Comparison of ENCODE assay signal across 14 mouse cellular contexts in the genomic region with DNA sequence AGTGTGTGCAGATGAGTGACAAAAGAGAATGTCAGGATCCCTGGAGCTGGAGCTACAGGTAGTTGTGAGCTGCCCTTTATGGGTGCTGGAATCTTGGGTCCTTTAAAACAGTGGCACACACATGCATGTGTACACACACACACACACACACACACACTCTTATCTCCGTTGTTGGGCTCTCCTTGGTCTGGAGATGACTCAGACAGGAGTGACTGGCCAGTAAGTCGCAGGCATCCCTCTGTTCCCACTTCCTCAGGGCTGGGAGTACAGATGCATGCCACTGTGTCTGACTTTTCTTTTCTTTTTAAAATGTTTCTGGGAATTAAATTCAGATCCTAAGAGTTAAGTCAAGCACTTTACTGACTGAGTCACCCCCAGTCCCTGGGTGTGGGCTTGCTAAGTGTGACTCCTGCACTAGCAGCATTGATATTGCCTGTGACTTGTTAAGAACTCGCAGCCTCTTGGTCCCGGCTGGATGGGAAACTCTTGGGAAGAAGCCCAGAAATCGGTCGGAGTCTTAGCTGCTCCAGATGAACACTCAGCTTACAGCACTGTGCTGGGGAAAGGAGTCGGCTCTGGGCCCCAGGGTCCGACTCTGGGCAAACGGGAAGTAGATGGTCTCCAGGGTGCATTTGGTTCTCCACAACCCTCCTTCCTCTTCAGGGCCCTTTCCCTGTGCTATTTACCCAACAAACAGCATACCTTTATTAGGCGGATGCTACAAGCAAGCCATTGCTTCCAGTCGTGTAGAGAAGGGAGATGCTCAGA.
DNase-seq lines count a peak whose midpoint lies in the region; ATAC-seq and TF ChIP-seq lines count a peak whose summit lies in the region.
"Had no signal": no experiment of that assay in that cellular context is flagged by ENCODE, and none has a peak within 500 bp of the region (broad histone marks: within the 10 kb centered on the region; RNA-seq: fewer than 3 reads in every experiment).

No protein-coding gene starts in this region.

- no peaks in the 10 kb centered on the region for H3K27me3 ChIP-seq in embryonic facial prominence, embryonic 14.5 days (replicated peaks; ENCODE audit: control insufficient read depth, insufficient read depth, low read length)
- 0 out of 2 replicates have a peak, but pooled peaks cover 11% of the 10 kb centered on the region for H3K27me3 ChIP-seq in embryonic facial prominence, embryonic 10.5 days (replicated peaks; ENCODE audit: low read depth, poor library complexity, severe bottlenecking)
- no peaks in the 10 kb centered on the region for H3K27me3 ChIP-seq in midbrain, postnatal 0 days (ENCODE audit: insufficient read depth, low read length)
- H3K27me3 ChIP-seq in midbrain, embryonic 10.5 days (ENCODE audit: low read depth, poor library complexity, severe bottlenecking): no peaks in the 10 kb centered on the region
- no peaks in the 10 kb centered on the region for H3K27me3 ChIP-seq in kidney, embryonic 15.5 days
- H3K27me3 ChIP-seq: embryonic facial prominence, embryonic 13.5 days; forebrain, embryonic 15.5 days; hindbrain, embryonic 12.5 days; liver, embryonic 13.5 days; neural tube, embryonic 13.5 days had no signal

- no peak overlapping the region for H3K9ac ChIP-seq in embryonic facial prominence, embryonic 14.5 days (ENCODE audit: low read depth, low read length)
- H3K9ac ChIP-seq in midbrain, postnatal 0 days (replicated peaks; ENCODE audit: low read length, poor library complexity, severe bottlenecking): no peak overlapping the region
- no peak overlapping the region for H3K9ac ChIP-seq in kidney, embryonic 15.5 days
- H3K9ac ChIP-seq: embryonic facial prominence, embryonic 13.5 days; forebrain, embryonic 15.5 days; heart, embryonic 13.5 days; hindbrain, embryonic 12.5 days; liver, embryonic 13.5 days; neural tube, embryonic 13.5 days had no signal

- ATAC-seq in embryonic facial prominence, embryonic 14.5 days (ENCODE audit: low read depth): no peak
- no peak for ATAC-seq in midbrain, postnatal 0 days (ENCODE audit: low FRiP score)
- ATAC-seq in granulocyte monocyte progenitor cell, adult 5-6 weeks (replicated peaks; ENCODE audit: poor library complexity, severe bottlenecking): peak; percentile 73
- ATAC-seq in kidney, embryonic 15.5 days (replicated peaks; ENCODE audit: low FRiP score): no peak

- WGBS in embryonic facial prominence, embryonic 14.5 days: 57% methylated on average over 11 of the region's 11 CpGs
- WGBS in embryonic facial prominence, embryonic 10.5 days: 71% methylated on average over 11 of the region's 11 CpGs
- 62% methylated on average over 11 of the region's 11 CpGs for WGBS in midbrain, postnatal 0 days
- 77% methylated on average over 11 of the region's 11 CpGs for WGBS in midbrain, embryonic 10.5 days
- 70% methylated on average over 11 of the region's 11 CpGs for WGBS in kidney, embryonic 15.5 days

- H3K4me3 ChIP-seq in embryonic facial prominence, embryonic 14.5 days (ENCODE audit: low read depth, low read length): no peak overlapping the region
- H3K4me3 ChIP-seq in embryonic facial prominence, embryonic 10.5 days: no peak overlapping the region
- no peak overlapping the region for H3K4me3 ChIP-seq in midbrain, postnatal 0 days (ENCODE audit: low read depth, low read length)
- no peak overlapping the region for H3K4me3 ChIP-seq in midbrain, embryonic 10.5 days
- H3K4me3 ChIP-seq in kidney, embryonic 15.5 days (replicated peaks): no peak overlapping the region
- H3K4me3 ChIP-seq: embryonic facial prominence, embryonic 13.5 days; forebrain, embryonic 15.5 days; heart, embryonic 13.5 days; hindbrain, embryonic 12.5 days; liver, embryonic 13.5 days; neural tube, embryonic 13.5 days had no signal

- no peaks in the 10 kb centered on the region for H3K4me1 ChIP-seq in embryonic facial prominence, embryonic 14.5 days (ENCODE audit: control insufficient read depth, insufficient read depth, low read length)
- H3K4me1 ChIP-seq in embryonic facial prominence, embryonic 10.5 days: peaks cover 10% of the 10 kb centered on the region; the same call in 1 of the 2 replicates
- no peaks in the 10 kb centered on the region for H3K4me1 ChIP-seq in midbrain, postnatal 0 days (ENCODE audit: insufficient read depth, low read length)
- H3K4me1 ChIP-seq in midbrain, embryonic 10.5 days: peaks cover 41% of the 10 kb centered on the region
- H3K4me1 ChIP-seq in kidney, embryonic 15.5 days: peaks cover 13% of the 10 kb centered on the region
- H3K4me1 ChIP-seq: embryonic facial prominence, embryonic 13.5 days; forebrain, embryonic 15.5 days; liver, embryonic 13.5 days had no signal

- no peak overlapping the region for H3K27ac ChIP-seq in embryonic facial prominence, embryonic 14.5 days (replicated peaks; ENCODE audit: low read depth, low read length)
- H3K27ac ChIP-seq in embryonic facial prominence, embryonic 10.5 days (replicated peaks): no peak overlapping the region
- no peak overlapping the region for H3K27ac ChIP-seq in midbrain, postnatal 0 days (ENCODE audit: low read depth, low read length)
- no peak overlapping the region for H3K27ac ChIP-seq in midbrain, embryonic 10.5 days (replicated peaks)
- no peak overlapping the region for H3K27ac ChIP-seq in kidney, embryonic 15.5 days
- H3K27ac ChIP-seq: embryonic facial prominence, embryonic 13.5 days; forebrain, embryonic 15.5 days; heart, embryonic 13.5 days; hindbrain, embryonic 12.5 days; liver, embryonic 13.5 days; neural tube, embryonic 13.5 days had no signal

- peak; percentile 33 for DNase-seq in embryonic facial prominence, embryonic 14.5 days (ENCODE audit: low spot score)
- no peak for DNase-seq in embryonic facial prominence, embryonic 10.5 days (ENCODE audit: low spot score)
- peak; percentile 42 for DNase-seq in midbrain, postnatal 0 days (ENCODE audit: low spot score)
- DNase-seq in midbrain, embryonic 10.5 days (ENCODE audit: low spot score): no peak
- DNase-seq in left cerebral cortex, adult 9 months (ENCODE audit: low spot score in 2 of 2): no peak
- no peak for DNase-seq in gastrocnemius, postnatal 25 days

- peaks cover 4% of the 10 kb centered on the region; the same call in 1 of the 2 replicates for H3K9me3 ChIP-seq in embryonic facial prominence, embryonic 14.5 days (ENCODE audit: control insufficient read depth, low read length)
- no peaks in the 10 kb centered on the region for H3K9me3 ChIP-seq in embryonic facial prominence, embryonic 10.5 days
- no peaks in the 10 kb centered on the region for H3K9me3 ChIP-seq in midbrain, postnatal 0 days (ENCODE audit: low read length)
- peaks cover 9% of the 10 kb centered on the region; the same call in 1 of the 2 replicates for H3K9me3 ChIP-seq in midbrain, embryonic 10.5 days (replicated peaks)
- 0 out of 2 replicates have a peak, but pooled peaks cover 5% of the 10 kb centered on the region for H3K9me3 ChIP-seq in kidney, embryonic 15.5 days (replicated peaks)
- H3K9me3 ChIP-seq: embryonic facial prominence, embryonic 13.5 days; forebrain, embryonic 15.5 days; liver, embryonic 13.5 days had no signal

- H3K36me3 ChIP-seq in embryonic facial prominence, embryonic 14.5 days (ENCODE audit: control insufficient read depth, insufficient read depth, low read length): no peaks in the 10 kb centered on the region
- H3K36me3 ChIP-seq in embryonic facial prominence, embryonic 10.5 days (replicated peaks): no peaks in the 10 kb centered on the region
- H3K36me3 ChIP-seq in midbrain, postnatal 0 days (ENCODE audit: insufficient read depth, low read length): no peaks in the 10 kb centered on the region
- H3K36me3 ChIP-seq in midbrain, embryonic 10.5 days: no peaks in the 10 kb centered on the region
- no peaks in the 10 kb centered on the region for H3K36me3 ChIP-seq in kidney, embryonic 15.5 days
- H3K36me3 ChIP-seq: embryonic facial prominence, embryonic 13.5 days; forebrain, embryonic 15.5 days; heart, embryonic 13.5 days; hindbrain, embryonic 12.5 days; liver, embryonic 13.5 days; neural tube, embryonic 13.5 days had no signal

- H3K4me2 ChIP-seq in embryonic facial prominence, embryonic 14.5 days (ENCODE audit: low read depth, low read length): no peak overlapping the region
- H3K4me2 ChIP-seq in midbrain, postnatal 0 days (ENCODE audit: low read depth, low read length, poor library complexity, severe bottlenecking): no peak overlapping the region
- no peak overlapping the region for H3K4me2 ChIP-seq in kidney, embryonic 15.5 days
- H3K4me2 ChIP-seq: embryonic facial prominence, embryonic 13.5 days; forebrain, embryonic 15.5 days; heart, embryonic 13.5 days; hindbrain, embryonic 12.5 days; liver, embryonic 13.5 days; neural tube, embryonic 13.5 days had no signal

- TF ChIP-seq CTCF in midbrain, postnatal 0 days (IDR thresholded peaks at IDR 0.05): no peak

Comparison
In these comparisons a context has a peak if more than half of its experiments do, and no peak if none do; other contexts are left out.
1. DNase-seq: peak in embryonic facial prominence, embryonic 14.5 days (single experiment) and midbrain, postnatal 0 days (single experiment); none in embryonic facial prominence, embryonic 10.5 days (single experiment), midbrain, embryonic 10.5 days (single experiment), left cerebral cortex, adult 9 months (0 of 2) and gastrocnemius, postnatal 25 days (single experiment).